Mouse (Mus musculus) stomach, embryonic 16.5 days (tissue): Measurements from ENCODE around the gene Gp1ba. TPM values are rescaled to one million over a fixed set of nuclear protein-coding genes. Genes with fewer than 3 reads are reported as not detected.

Experiments used
- ATAC-seq: fragments of 200-750 bp; cut with Nextera tagmentation; 2 replicates; pipeline ENCODE4 v1.8.0; 2017; ENCODE audit warnings: moderate number of reproducible peaks, moderate TSS enrichment; ENCODE audit not compliant: insufficient read depth, low FRiP score
- H3K27ac ChIP-seq: fragments of 300-500 bp; sonication (generic); 2 replicates; pipeline ENCODE4 v1.5.1; 2014; ENCODE audit warnings: low read length
- H3K27me3 ChIP-seq: fragments of 300-500 bp; sonication (generic); 2 replicates; pipeline ENCODE4 v1.6.1; 2014; ENCODE audit warnings: low read length, control low read depth, mixed read lengths; ENCODE audit not compliant: control insufficient read depth, insufficient read depth
- H3K36me3 ChIP-seq: fragments of 300-500 bp; sonication (generic); 2 replicates; pipeline ENCODE4 v1.6.1; 2014; ENCODE audit warnings: low read length; ENCODE audit not compliant: control insufficient read depth, insufficient read depth
- H3K4me1 ChIP-seq: fragments of 300-500 bp; sonication (generic); 2 replicates; pipeline ENCODE4 v1.6.1; 2014; ENCODE audit warnings: low read length, control low read depth, mixed read lengths; ENCODE audit not compliant: control insufficient read depth, insufficient read depth
- H3K4me2 ChIP-seq: fragments of 300-500 bp; sonication (generic); 2 replicates; pipeline ENCODE4 v1.6.1; 2014; ENCODE audit warnings: low read depth, low read length, mixed read lengths
- H3K4me3 ChIP-seq: fragments of 300-500 bp; sonication (generic); replicated peaks from 2 replicates; pipeline ENCODE4 v1.5.1; 2014; ENCODE audit warnings: mild to moderate bottlenecking, low read length
- H3K9ac ChIP-seq: fragments of 300-500 bp; sonication (generic); 2 replicates; pipeline ENCODE4 v1.6.1; 2014; ENCODE audit warnings: low read length
- H3K9me3 ChIP-seq: fragments of 300-500 bp; sonication (generic); replicated peaks from 2 replicates; pipeline ENCODE4 v1.6.1; 2016; ENCODE audit warnings: low read length, control low read depth; ENCODE audit not compliant: control insufficient read depth
- WGBS: fragments of 180-500 bp; shearing (Covaris S2); extraction: QIAGEN DNeasy Blood & Tissue Kit; methylation state at CpG from one replicate; pipeline ENCODE4 v1.1.7; 2014; 5-methylcytosine and 5-hydroxymethylcytosine counted together
- polyA plus RNA-seq: library from polyadenylated mRNA; unstranded; fragments of >200 nt; fragmentation: Nextera tagmentation; extraction: Ambion mirVana; gene quantifications from 2 replicates; pipeline ENCODE4 v1.2.1, GENCODE M21; 2015

The Gp1ba gene
- polyA plus RNA-seq, 1 experiment from 2014 or later = 0.19 TPM

GRCm38 (mm10) chr11:70607611-70608010, 31.3 kb upstream of the Gp1ba start:
- 83% methylated on average over 9 of the region's 9 CpGs for WGBS
- Histone ChIP-seq H3K4me2 (no peak overlapping the region), H3K9ac (no peak overlapping the region), H3K27ac (no peak overlapping the region), H3K4me3 (no peak overlapping the region), H3K36me3 (peaks cover 22% of the 10 kb centered on the region), H3K9me3 (no peaks in the 10 kb centered on the region), H3K4me1 (no peaks in the 10 kb centered on the region), H3K27me3 (no peaks in the 10 kb centered on the region)
- no peak for ATAC-seq

- no peak for ATAC-seq
- Histone ChIP-seq H3K27ac (no peak overlapping the region), H3K27me3 (no peaks in the 10 kb centered on the region), H3K4me1 (no peaks in the 10 kb centered on the region), H3K4me3 (no peak overlapping the region), H3K9me3 (no peaks in the 10 kb centered on the region), H3K4me2 (no peak overlapping the region), H3K36me3 (peaks cover 25% of the 10 kb centered on the region), H3K9ac (no peak overlapping the region)
- WGBS = 90% methylated on average over 26 of the region's 26 CpGs
Measured at GRCm38 (mm10) chr11:70608381-70609066, 30.4 kb upstream of the Gp1ba start.

GRCm38 (mm10) chr11:70610752-70611151, 28.2 kb upstream of the Gp1ba start:
- Histone ChIP-seq H3K4me1 (peaks cover 12% of the 10 kb centered on the region), H3K9me3 (no peaks in the 10 kb centered on the region), H3K4me3 (no peak overlapping the region), H3K9ac (no peak overlapping the region), H3K27ac (no peak overlapping the region), H3K4me2 (no peak overlapping the region), H3K27me3 (no peaks in the 10 kb centered on the region), H3K36me3 (peaks cover 25% of the 10 kb centered on the region)
- 83% methylated on average over 4 of the region's 4 CpGs for WGBS
- no peak for ATAC-seq

- Histone ChIP-seq H3K27ac (no peak overlapping the region), H3K36me3 (peaks cover 23% of the 10 kb centered on the region), H3K4me3 (no peak overlapping the region), H3K9me3 (no peaks in the 10 kb centered on the region), H3K4me2 (no peak overlapping the region), H3K4me1 (peaks cover 13% of the 10 kb centered on the region), H3K9ac (no peak overlapping the region), H3K27me3 (no peaks in the 10 kb centered on the region)
- no peak for ATAC-seq
- 74% methylated on average over 7 of the region's 7 CpGs for WGBS
Measured at GRCm38 (mm10) chr11:70612505-70612904, 26.4 kb upstream of the Gp1ba start.

GRCm38 (mm10) chr11:70615074-70615473, 23.8 kb upstream of the Gp1ba start:
- peak overlapping the region; percentile 94 for H3K4me2 ChIP-seq
- WGBS = 1% methylated on average over 17 of the region's 17 CpGs
- H3K36me3 ChIP-seq = peaks cover 9% of the 10 kb centered on the region
- peak overlapping the region; percentile 69 for H3K9ac ChIP-seq
- peak; percentile 87 for ATAC-seq
- no peaks in the 10 kb centered on the region for H3K27me3 ChIP-seq
- H3K4me3 ChIP-seq = peak overlapping the region; percentile 51
- peaks cover 13% of the 10 kb centered on the region for H3K4me1 ChIP-seq
- H3K27ac ChIP-seq = peak overlapping the region; percentile 83
- no peaks in the 10 kb centered on the region for H3K9me3 ChIP-seq

GRCm38 (mm10) chr11:70615516-70616093, 23.3 kb upstream of the Gp1ba start, which contains the start of gene 4930544D05Rik:
Gene 4930544D05Rik, plus strand, starts transcription at chr11:70615848.
- Histone ChIP-seq H3K27ac (peak within 1 kb of the TSS; percentile 83), H3K27me3 (no peaks in the 10 kb centered on the region), H3K9ac (peak within 1 kb of the TSS; percentile 69), H3K36me3 (peaks cover 7% of the 10 kb centered on the region; the same call in 1 of the 2 replicates), H3K9me3 (no peaks in the 10 kb centered on the region), H3K4me2 (peak within 1 kb of the TSS; percentile 94), H3K4me3 (peak within 1 kb of the TSS; percentile 51), H3K4me1 (peaks cover 13% of the 10 kb centered on the region)
- 0 out of 2 replicates have a peak, but pooled peaks have one; percentile 1 for ATAC-seq
- WGBS = 14% methylated on average over 21 of the region's 21 CpGs

GRCm38 (mm10) chr11:70619101-70619500, 19.8 kb upstream of the Gp1ba start, which contains the start of gene Chrne:
Gene Chrne, minus strand, starts transcription at chr11:70619216.
- Histone ChIP-seq H3K4me1 (peaks cover 22% of the 10 kb centered on the region), H3K27me3 (no peaks in the 10 kb centered on the region), H3K36me3 (no peaks in the 10 kb centered on the region), H3K27ac (no peak within 1 kb of the TSS), H3K9me3 (no peaks in the 10 kb centered on the region), H3K9ac (no peak within 1 kb of the TSS), H3K4me2 (no peak within 1 kb of the TSS), H3K4me3 (no peak within 1 kb of the TSS)
- no peak for ATAC-seq
- 50% methylated on average over 1 of the region's 1 CpGs for WGBS

- H3K27ac ChIP-seq = peak overlapping the region; percentile 4; the same call in 1 of the 2 replicates
- 0 out of 2 replicates have a peak overlapping the region, but pooled peaks have one; percentile 36 for H3K9ac ChIP-seq
- H3K9me3 ChIP-seq = no peaks in the 10 kb centered on the region
- WGBS = 36% methylated on average over 7 of the region's 7 CpGs
- H3K4me2 ChIP-seq = no peak overlapping the region
- ATAC-seq = no peak; the same call in 1 of the 2 replicates
- peaks cover 8% of the 10 kb centered on the region; the same call in 1 of the 2 replicates for H3K4me1 ChIP-seq
- H3K4me3 ChIP-seq = no peak overlapping the region
- no peaks in the 10 kb centered on the region for H3K27me3 ChIP-seq
- H3K36me3 ChIP-seq = no peaks in the 10 kb centered on the region
Measured at GRCm38 (mm10) chr11:70621972-70622814, 16.7 kb upstream of the Gp1ba start.
